Mouse (Mus musculus): ENCODE data around the gene Gstm4.
"Not testable (repeated sequence)": the region's sequence is repeated elsewhere in the genome, so short reads cannot be mapped to it uniquely, and the experiment has no call there.

The Gstm4 gene

GRCm38 (mm10) chr3:108018190-108018820, 26.4 kb downstream of the Gstm4 start:
- DNase-seq (ENCODE audit: low spot score in 2 of 2) = peak in 1 of 2 experiments; percentile 31

DNA sequence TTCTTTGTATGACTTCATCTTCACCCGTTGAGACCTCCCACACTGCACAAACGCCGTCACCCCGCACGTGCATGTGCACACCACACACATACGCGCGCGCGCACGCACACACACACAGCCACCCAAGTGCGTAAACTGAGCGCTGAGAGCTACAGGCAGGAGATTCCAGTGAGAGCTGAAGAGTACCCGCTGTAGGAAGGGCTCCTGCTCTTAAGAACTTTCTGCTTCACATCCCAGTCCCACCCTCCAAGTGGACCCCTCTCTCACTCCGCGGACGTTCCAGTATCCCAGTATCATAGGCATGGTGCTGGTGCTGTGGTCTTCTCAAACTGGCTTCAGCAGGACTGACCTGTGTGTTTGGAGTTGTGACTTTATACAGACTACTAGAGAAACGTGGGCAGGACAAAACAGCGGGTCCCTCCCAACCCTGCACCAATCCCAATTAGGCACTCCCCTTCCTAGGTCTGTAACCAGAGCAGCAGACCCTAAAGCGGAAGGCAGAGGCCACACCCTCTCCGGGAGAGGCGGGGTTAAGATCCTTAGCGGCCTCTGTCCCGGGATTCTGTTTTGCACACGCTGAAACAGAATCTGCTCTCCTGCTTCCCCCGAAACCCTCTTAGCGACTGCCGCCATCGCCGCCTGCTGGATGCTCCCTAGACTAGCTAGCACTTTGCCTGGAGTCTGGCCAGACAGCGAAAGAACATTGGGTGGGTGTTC, 27.1 kb downstream of the Gstm4 start, which contains the start of gene Gstm1:
Gene Gstm1, minus strand, starts transcription at position 501 of the 717 bp plus-strand sequence.
- peak; percentile 48 to 79 for DNase-seq (ENCODE audit: low spot score in 2 of 2)

DNA sequence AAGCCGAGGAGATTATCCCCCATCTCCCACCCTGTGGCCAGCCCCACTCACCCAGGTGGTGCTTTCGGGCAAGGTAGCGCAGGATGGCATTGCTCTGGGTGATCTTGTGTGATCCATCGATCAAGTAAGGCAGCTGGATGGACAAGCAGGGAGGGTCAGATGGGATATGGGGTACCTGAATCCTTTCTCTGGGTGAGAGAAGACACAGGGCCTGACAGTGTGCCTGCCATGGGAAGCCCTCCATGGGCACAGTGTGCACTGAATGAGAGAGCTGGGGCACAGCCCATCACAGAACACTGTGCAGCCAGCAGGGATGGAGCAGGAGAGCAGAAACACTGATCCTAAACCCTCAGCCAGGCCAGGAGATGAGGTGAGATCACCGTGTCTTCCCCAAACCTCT, 28.2 kb downstream of the Gstm4 start:
- DNase-seq (ENCODE audit: low spot score in 2 of 2) = not testable (repeated sequence)

GRCm38 (mm10) chr3:108014974-108015346, 29.7 kb downstream of the Gstm4 start:
- DNase-seq (ENCODE audit: low spot score in 2 of 2) = no peak

DNA sequence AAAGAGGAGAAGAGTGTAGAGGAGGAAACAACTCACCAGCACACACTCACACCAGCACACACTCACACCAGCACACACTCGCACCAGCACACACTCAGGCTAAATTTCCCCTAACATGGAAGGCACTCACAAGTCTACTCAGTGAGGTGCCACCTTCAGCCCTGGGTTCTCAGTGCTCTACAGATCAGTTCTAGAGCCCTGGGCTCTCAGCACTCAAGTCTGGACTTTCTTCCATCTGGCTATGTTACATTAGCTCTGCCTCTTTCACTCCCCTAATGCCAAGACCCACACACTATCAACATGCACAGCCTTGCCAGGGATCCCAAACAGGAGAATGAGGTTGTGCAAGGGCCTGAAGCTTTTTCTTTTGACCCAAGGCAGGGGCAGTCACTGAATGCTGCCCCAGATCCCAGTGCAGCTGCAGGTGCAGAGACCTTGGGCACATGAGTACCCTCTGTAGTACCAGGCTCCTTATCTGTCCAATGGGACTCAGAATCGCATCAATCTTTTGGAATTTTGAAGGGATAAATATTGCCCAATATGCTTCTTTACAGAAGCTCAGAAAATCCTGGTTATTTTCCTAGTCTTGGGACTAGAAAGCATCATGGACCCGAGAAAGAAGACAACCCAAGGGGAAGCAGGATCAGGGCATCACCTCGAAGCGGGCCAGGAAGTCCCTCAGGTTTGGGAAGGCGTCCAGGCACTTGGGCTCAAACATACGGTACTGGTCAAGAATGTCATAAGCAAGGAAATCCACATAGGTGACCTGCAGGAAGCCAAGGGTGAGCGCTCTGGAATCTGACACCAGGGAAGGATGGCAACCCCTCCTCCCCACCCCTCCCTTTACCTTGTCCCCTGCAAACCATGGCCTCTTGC, 30.4 kb downstream of the Gstm4 start:
- no peak for DNase-seq (ENCODE audit: low spot score in 2 of 2)

GRCm38 (mm10) chr3:108013331-108013871, 31.3 kb downstream of the Gstm4 start:
- no peak for DNase-seq (ENCODE audit: low spot score in 2 of 2)

GRCm38 (mm10) chr3:108011558-108011957, 33.1 kb downstream of the Gstm4 start:
- DNase-seq (ENCODE audit: low spot score in 2 of 2) = no peak

- no peak for DNase-seq (ENCODE audit: low spot score in 2 of 2)
Measured at GRCm38 (mm10) chr3:108010286-108010685, 34.4 kb downstream of the Gstm4 start.

DNA sequence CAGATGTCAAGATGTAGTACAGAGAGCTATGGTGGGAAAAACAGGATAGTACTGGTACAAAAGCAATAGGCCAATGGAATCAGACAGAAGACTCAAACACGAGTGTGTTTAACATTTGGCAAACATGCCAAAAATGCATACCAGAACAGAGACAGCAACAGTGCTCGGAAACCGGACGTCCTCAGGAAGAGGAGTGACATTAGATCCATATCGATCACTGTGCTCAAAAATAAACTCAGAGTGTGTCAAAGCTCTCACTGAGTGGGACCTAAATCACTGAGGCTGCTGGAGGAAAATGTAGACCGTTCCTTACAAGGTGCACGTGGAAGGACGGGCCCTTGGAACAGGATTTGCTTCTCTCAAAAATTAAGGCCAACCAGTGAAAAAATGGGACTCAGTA, 42.7 kb downstream of the Gstm4 start:
- no peak for DNase-seq (ENCODE audit: low spot score in 2 of 2)

- DNase-seq (ENCODE audit: low spot score in 2 of 2) = no peak
Measured at GRCm38 (mm10) chr3:107999491-107999890, 45.2 kb downstream of the Gstm4 start.

DNA sequence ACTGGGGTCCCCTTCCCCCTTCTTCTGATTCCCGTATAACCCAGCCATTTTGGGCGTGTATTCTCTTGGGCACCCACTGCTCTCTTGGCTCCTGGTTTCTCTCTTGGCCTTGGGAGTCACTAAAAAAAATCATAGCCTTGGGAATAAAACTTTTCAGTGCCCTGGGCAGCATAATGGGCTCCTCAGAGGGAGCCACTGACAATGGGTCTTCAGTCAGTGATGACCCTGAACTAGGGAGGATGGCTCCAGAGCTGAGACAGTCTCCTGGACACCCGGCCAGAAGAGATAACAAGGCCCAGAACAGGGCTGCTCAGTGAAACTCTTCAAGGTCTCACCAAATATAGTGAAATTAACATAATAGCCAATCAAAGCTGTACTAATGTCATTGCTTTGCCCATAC, 46.1 kb downstream of the Gstm4 start:
- no peak for DNase-seq (ENCODE audit: low spot score in 2 of 2)

GRCm38 (mm10) chr3:107996576-107996975, 48.1 kb downstream of the Gstm4 start:
- no peak for DNase-seq (ENCODE audit: low spot score in 2 of 2)

- not testable (repeated sequence) for DNase-seq (ENCODE audit: low spot score in 2 of 2)
Measured at GRCm38 (mm10) chr3:107995974-107996373, 48.7 kb downstream of the Gstm4 start.

Measured in spleen, postnatal 10 days (tissue).